Mouse (Mus musculus) embryonic stem cell, embryonic (primary cell): ENCODE results near the gene Rexo2.

ENCODE experiments used
- CTCF ChIA-PET, 4 experiments: fragments of 300-600 bp in 2 of 4; fragments of 350-600 bp in 2 of 4; sonication (Branson Sonifier 250); formaldehyde crosslinking; loops; one replicate each; lab custom pipeline; 2022; ENCODE audit warnings: inconsistent platforms in 2 of 4; lab: Charles Lee
- POLR2A ChIA-PET, 4 experiments: fragments of 300-600 bp in 2 of 4; fragments of 350-600 bp in 2 of 4; sonication (Branson Sonifier 250); formaldehyde crosslinking; loops; one replicate each; lab custom pipeline; 2022; ENCODE audit warnings: antibody characterized with exemption in 4 of 4, inconsistent platforms in 1 of 4; lab: Charles Lee

The Rexo2 gene

DNA sequence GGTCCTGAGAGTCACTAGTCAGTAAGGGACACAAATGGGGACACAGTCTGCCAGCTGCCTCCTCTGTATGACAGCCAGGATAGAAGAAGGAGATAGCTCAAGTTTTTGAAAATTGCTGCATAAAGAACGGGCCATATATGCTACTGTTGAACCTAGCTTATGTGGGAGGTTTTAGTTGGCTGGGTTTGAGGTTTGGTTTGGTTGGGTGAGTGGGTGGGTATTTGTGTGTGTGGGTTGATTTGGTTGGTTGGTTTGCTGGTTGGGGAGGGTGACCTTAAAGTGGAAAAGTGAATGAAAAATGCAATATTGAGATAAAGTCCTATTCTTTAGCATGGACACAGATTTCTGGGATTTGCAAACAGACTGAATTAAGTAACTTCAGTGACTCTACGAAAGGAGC lies 35.6 kb downstream of the Rexo2 start:
- ChIA-PET CTCF (interaction anchor here in 1 of 4 experiments (2.3 kb wide), 1 partner anchor 14 kb away, joined by 8 read pairs; no protein-coding TSS in a partner anchor), POLR2A (no interaction called here)

DNA sequence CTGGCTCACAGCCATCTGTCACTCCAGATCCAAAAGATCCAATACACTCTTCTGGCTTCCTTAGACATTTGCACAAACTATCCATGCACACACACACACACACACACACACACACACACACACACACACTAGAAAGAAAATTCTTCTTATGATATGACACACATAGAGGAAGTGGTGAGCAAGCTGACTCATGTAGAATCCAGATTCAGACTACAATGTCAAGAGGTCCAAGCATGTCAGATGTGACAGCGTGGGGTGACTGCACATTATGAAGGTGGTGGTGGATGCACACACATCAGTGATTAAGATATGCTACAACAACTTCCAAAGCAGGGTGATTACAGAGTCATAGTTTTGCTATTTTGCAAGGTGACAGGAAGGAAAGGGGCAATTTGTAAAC lies 36.5 kb downstream of the Rexo2 start:
- ChIA-PET CTCF (no interaction called here), POLR2A (no interaction called here)

DNA sequence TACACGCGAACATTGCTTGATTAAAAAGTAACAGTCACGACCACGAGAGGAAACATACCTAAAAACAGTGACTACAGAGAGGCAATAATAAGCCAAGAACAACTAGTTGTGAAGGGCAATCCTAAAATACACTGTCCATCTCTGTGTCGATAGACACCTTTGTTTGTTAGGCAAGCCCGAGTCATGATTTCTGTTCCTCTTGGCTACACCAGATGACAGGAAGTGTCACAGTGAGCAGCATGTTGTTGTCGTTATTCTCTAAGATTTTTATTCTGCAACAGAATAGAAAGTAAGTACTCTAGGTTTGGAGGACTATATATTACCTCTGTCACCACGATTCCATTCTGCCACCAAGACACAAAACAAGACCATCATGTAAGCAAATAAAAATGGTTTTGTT lies 48.0 kb downstream of the Rexo2 start:
- ChIA-PET POLR2A (interaction anchor here in 1 of 4 experiments (1.0 kb wide), 1 partner anchor 9 kb away, joined by 3 read pairs; no protein-coding TSS in a partner anchor), CTCF (no interaction called here)

DNA sequence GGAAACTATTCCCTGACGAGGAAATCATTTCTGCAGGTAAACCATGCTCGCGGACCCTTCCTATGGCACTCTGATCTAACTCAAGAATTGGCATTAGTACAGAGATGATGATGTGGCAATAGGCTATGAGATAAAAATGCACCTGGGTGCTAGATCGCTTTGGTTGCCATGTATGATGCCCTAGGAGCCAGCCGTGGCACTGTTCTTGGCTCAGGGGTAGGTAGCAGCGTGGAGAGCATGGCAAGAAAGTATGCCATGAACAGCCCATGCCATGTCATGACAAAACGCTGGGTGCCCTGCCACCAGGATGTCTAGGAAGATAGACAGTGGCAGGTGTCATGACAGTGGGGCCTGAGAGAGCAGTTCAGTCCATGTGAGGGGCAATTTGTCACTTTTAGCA lies 53.2 kb downstream of the Rexo2 start:
- ChIA-PET CTCF (interaction anchor here in 1 of 4 experiments (0.5 kb wide), 1 partner anchor 819 kb away, joined by 3 read pairs; no protein-coding TSS in a partner anchor), POLR2A (no interaction called here)

DNA sequence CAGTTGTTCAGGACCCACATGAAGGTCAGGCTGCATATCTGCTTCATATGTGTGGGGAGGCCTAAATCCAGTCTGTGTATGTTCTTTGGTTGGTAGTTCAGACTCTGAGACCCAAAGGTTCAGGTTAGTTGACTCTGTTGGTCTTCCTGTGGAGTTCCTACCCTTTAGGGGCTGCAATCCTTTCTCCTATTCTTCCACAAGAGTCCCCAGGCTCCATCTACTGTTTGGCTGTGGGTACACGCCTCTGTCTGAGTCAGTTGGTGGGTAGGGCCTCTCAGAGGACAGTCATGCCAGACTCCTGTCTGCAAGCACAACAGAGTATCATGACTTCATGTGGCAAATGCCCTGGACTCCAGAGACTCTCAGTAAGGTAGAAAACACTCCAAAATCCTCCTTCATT lies 57.2 kb downstream of the Rexo2 start:
- POLR2A ChIA-PET = interaction anchor here in 1 of 4 experiments (1.0 kb wide), 1 partner anchor 9 kb away, joined by 3 read pairs; no protein-coding TSS in a partner anchor
- CTCF ChIA-PET = no interaction called here

DNA sequence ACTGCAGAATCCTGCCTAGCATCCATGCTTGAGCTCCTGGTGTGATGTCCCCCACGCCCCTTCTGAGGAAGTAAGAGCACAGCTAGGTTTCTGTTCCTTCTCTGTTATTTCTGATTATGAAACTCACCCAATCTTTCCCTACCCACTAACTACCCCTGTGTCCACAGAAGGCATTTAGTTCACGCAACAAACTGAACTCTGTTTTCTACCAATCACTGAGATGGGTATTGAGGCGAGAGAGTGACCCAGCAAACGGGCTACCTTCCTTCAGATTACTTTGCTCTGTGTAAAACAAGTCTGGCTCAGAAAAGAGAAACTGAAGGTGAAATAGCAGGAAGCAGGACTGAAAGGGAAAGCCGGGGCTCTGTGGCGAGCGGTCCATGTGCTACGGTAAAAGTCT lies 58.0 kb downstream of the Rexo2 start:
- ChIA-PET POLR2A (no interaction called here), CTCF (interaction anchor here in 1 of 4 experiments (0.6 kb wide), 1 partner anchor 550 kb away, joined by 6 read pairs; no protein-coding TSS in a partner anchor)

DNA sequence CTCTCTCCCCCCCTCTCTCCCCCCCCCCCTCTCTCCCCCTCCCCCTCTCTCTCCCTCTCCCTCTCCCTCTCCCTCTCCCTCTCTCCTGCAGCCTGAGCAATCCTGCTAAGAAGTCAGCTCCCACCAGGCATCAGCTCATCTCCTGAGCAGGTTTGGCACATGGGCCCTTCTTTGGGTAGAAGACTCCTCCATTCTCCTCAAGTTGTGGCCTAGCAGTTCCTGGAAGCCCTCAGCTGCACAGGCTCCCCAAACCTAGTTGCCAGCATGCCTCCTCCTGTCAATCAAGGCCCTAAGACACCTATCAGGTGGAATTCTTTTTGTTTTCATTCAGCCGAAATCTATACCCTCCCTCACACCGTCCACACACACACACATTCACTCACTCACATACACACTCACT lies 58.9 kb downstream of the Rexo2 start:
- ChIA-PET POLR2A (interaction anchor here in 1 of 4 experiments (0.7 kb wide), 1 partner anchor 62 kb away, joined by 3 read pairs; no protein-coding TSS in a partner anchor), CTCF (interaction anchor here in 1 of 4 experiments (0.6 kb wide), 1 partner anchor 633 kb away, joined by 4 read pairs; no protein-coding TSS in a partner anchor)

DNA sequence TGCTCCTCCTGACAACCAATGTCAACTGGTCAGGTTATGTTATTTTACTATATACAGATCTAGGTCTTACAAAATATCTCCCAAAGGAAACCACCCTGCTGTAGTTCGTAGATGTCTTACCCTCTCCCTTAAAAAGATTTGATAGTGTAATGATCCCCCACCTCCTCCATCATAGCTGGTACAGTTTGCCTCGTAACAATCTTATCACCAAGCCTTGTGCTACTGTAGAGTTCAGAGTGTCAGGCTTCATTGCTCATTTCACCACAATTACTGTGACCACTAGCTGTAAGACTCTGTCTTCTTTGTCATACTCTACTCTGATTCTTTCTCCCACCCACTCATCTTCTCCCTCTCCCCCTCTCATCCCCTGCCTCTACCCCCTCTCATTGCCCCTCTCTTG lies 59.4 kb downstream of the Rexo2 start:
- POLR2A ChIA-PET = interaction anchor here in 1 of 4 experiments (0.7 kb wide), 1 partner anchor 62 kb away, joined by 3 read pairs; no protein-coding TSS in a partner anchor
- CTCF ChIA-PET = no interaction called here

DNA sequence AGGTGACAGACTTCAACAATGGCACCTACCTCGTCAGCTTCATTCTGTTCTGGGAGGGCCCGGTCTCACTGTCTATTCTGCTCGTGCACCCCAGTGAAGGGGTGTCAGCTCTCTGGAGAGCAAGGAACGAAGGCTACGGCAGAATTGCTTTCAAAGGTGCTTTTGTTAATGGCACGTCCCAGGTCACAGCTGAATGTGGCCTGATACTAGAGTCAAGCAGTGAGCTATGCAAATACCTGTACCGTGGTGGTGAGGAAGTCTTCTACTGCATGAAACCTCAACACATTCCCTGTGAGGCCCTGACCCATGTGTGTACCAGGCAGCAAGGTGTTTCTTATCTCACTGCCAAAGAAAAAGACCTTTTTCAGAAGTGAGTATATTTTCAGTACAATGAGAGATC lies 60.0 kb downstream of the Rexo2 start:
- ChIA-PET POLR2A (no interaction called here), CTCF (no interaction called here)

DNA sequence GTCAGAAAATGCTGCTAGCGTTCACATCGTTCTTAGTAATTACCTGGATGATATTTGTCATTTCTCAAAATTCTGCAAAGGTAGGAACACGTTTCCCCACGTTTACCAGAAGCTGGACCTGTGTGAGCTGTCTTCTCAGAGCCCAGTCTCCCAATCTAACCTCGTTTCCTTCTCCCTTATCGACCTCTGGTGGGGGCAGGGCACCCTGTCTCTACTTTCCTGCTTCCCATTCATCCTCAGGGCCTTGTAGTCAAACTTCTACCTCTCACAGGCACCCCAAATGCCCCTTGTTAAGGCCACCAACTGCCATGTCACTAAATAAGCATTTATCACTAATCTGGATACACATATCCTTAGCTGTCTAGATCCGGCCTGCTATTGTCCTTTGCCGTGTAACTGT lies 61.6 kb downstream of the Rexo2 start:
- ChIA-PET POLR2A (interaction anchor here in 1 of 4 experiments (1.2 kb wide), 1 partner anchor 9 kb away, joined by 3 read pairs; no protein-coding TSS in a partner anchor), CTCF (interaction anchor here in 1 of 4 experiments (0.5 kb wide), 1 partner anchor 73 kb away, joined by 3 read pairs; no protein-coding TSS in a partner anchor)
